Mouse (Mus musculus) right cerebral cortex, postnatal 25 days (tissue): ENCODE results near the gene P2rx7.

Experiments used
- DNase-seq: peaks from one replicate; pipeline ENCODE4 v3.0.0; 2022

The P2rx7 gene

GRCm38 (mm10) chr5:122643701-122644100, at the start of gene P2rx7:
TSS of gene P2rx7 (plus strand) at chr5:122643911.
- peak; percentile 43 for DNase-seq

GRCm38 (mm10) chr5:122595470-122595869, 48.2 kb upstream of the P2rx7 start:
- no peak for DNase-seq

GRCm38 (mm10) chr5:122602233-122602632, 41.5 kb upstream of the P2rx7 start:
- no peak for DNase-seq

- no peak for DNase-seq
Measured at GRCm38 (mm10) chr5:122604894-122605293, 38.8 kb upstream of the P2rx7 start.

- DNase-seq: no peak
Measured at GRCm38 (mm10) chr5:122611651-122612050, 32.1 kb upstream of the P2rx7 start.

- peak; percentile 96 for DNase-seq
Measured at GRCm38 (mm10) chr5:122613908-122614732, 29.6 kb upstream of the P2rx7 start, which contains the start of gene Ift81. TSS of gene Ift81 (minus strand) at chr5:122614518.

- no peak for DNase-seq
Measured at GRCm38 (mm10) chr5:122617718-122618117, 26.0 kb upstream of the P2rx7 start.

- DNase-seq: no peak
Measured at GRCm38 (mm10) chr5:122619686-122620296, 23.9 kb upstream of the P2rx7 start.

GRCm38 (mm10) chr5:122621376-122621886, 22.3 kb upstream of the P2rx7 start:
- DNase-seq: no peak

GRCm38 (mm10) chr5:122622526-122622925, 21.2 kb upstream of the P2rx7 start:
- no peak for DNase-seq

- DNase-seq: no peak
Measured at GRCm38 (mm10) chr5:122623861-122624260, 19.9 kb upstream of the P2rx7 start.

GRCm38 (mm10) chr5:122624952-122625479, 18.7 kb upstream of the P2rx7 start:
- no peak for DNase-seq

GRCm38 (mm10) chr5:122625565-122626252, 18.0 kb upstream of the P2rx7 start:
- DNase-seq: peak; percentile 44

GRCm38 (mm10) chr5:122627243-122627642, 16.5 kb upstream of the P2rx7 start:
- peak; percentile 78 for DNase-seq

- no peak for DNase-seq
Measured at GRCm38 (mm10) chr5:122635228-122635627, 8.5 kb upstream of the P2rx7 start.

- no peak for DNase-seq
Measured at GRCm38 (mm10) chr5:122636308-122636707, 7.4 kb upstream of the P2rx7 start.

GRCm38 (mm10) chr5:122636958-122637357, 6.8 kb upstream of the P2rx7 start:
- no peak for DNase-seq

GRCm38 (mm10) chr5:122638296-122638695, 5.4 kb upstream of the P2rx7 start:
- DNase-seq: no peak

- DNase-seq: no peak
Measured at GRCm38 (mm10) chr5:122639517-122639916, 4.2 kb upstream of the P2rx7 start.

GRCm38 (mm10) chr5:122639986-122640385, 3.7 kb upstream of the P2rx7 start:
- no peak for DNase-seq

- DNase-seq: no peak
Measured at GRCm38 (mm10) chr5:122644111-122644607, 448 bp downstream of the P2rx7 start.

GRCm38 (mm10) chr5:122645290-122645689, 1.6 kb downstream of the P2rx7 start:
- no peak for DNase-seq

- DNase-seq: no peak
Measured at GRCm38 (mm10) chr5:122646050-122646449, 2.3 kb downstream of the P2rx7 start.
